Mouse (Mus musculus) bone marrow, adult 2 months (tissue): ENCODE data around the gene Bloc1s3. TPM values are rescaled to one million over a fixed set of nuclear protein-coding genes. Genes with fewer than 3 reads are reported as not detected.

ENCODE experiments used
- H3K27ac ChIP-seq: fragments of 200-500 bp; 2 replicates; pipeline ENCODE4 v1.5.1; 2012; ENCODE audit warnings: low read depth, mild to moderate bottlenecking, control low read depth, inconsistent platforms, low read length; ENCODE audit not compliant: control insufficient read depth, poor library complexity, insufficient read depth
- H3K4me1 ChIP-seq: fragments of 200-500 bp; 2 replicates; pipeline ENCODE4 v1.6.1; 2011; ENCODE audit warnings: low read length; ENCODE audit not compliant: control insufficient read depth, insufficient read depth
- H3K4me3 ChIP-seq: fragments of 200-500 bp; replicated peaks from 2 replicates; pipeline ENCODE3; 2011; ENCODE audit warnings: mild to moderate bottlenecking, low read depth, low read length, control low read depth; ENCODE audit not compliant: control insufficient read depth
- CTCF ChIP-seq: fragments of 200-500 bp; IDR thresholded peaks from 2 replicates; pipeline ENCODE4 v1.5.1; 2011; ENCODE audit warnings: low read length, control low read depth; ENCODE audit not compliant: control insufficient read depth, insufficient read depth
- POLR2A ChIP-seq: fragments of 200-500 bp; IDR thresholded peaks from 2 replicates; pipeline ENCODE4 v1.6.1; 2011; ENCODE audit warnings: low read depth, mild to moderate bottlenecking, control low read depth, low read length, borderline replicate concordance; ENCODE audit not compliant: control insufficient read depth
- WGBS: fragments of 180-500 bp; shearing (Covaris S2); methylation state at CpG from one replicate; pipeline ENCODE4 v1.1.7; 2018; 5-methylcytosine and 5-hydroxymethylcytosine counted together
- polyA plus RNA-seq: library from polyadenylated mRNA; stranded (reverse); fragments of >200 nt; gene quantifications from 2 replicates; pipeline ENCODE4 v1.2.4, GENCODE M21; 2011; ENCODE audit warnings: low replicate concordance; ENCODE audit not compliant: missing spikeins, insufficient read depth, insufficient read length

Bloc1s3 gene
- polyA plus RNA-seq, 1 experiment, result 8.0 TPM

DNA sequence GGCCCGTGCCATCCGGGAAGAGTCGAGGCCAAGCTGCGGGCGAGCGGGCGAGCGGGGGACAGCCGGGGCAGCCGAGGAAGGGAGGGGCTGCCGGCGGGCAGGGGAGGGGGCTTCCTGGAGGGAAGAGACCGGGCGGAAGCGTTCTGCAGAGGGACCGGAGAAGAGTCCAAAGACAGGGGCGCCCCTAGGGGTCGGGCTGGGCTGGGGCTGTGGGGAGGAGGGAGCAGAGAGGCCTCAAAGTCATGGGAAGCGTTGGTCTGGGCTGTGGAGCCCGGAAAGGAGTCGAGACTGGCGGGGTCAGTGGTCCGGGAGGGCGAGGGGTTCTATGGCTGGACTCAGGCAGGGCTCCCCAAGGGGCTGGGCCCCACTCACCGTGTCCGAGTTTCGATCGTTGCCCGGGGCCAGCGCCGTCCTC lies 50.1 kb downstream of the Bloc1s3 start:
- Histone ChIP-seq H3K27ac (no peak overlapping the region; the same call in 1 of the 2 replicates), H3K4me1 (peaks cover 2% of the 10 kb centered on the region)
- WGBS, result 2% methylated on average over 30 of the region's 31 CpGs

GRCm38 (mm10) chr7:19457414-19458071 lies 50.6 kb downstream of the Bloc1s3 start:
- WGBS, result 8% methylated on average over 14 of the region's 14 CpGs
- TF ChIP-seq POLR2A, result no peak
- no peak for TF ChIP-seq CTCF
- peaks cover 2% of the 10 kb centered on the region for H3K4me1 ChIP-seq

More for the DNA sequence above, 50.1 kb downstream of the Bloc1s3 start:
- TF ChIP-seq POLR2A, result no peak
- no peak for TF ChIP-seq CTCF
- H3K4me3 ChIP-seq, result peak overlapping the region; percentile 69

DNA sequence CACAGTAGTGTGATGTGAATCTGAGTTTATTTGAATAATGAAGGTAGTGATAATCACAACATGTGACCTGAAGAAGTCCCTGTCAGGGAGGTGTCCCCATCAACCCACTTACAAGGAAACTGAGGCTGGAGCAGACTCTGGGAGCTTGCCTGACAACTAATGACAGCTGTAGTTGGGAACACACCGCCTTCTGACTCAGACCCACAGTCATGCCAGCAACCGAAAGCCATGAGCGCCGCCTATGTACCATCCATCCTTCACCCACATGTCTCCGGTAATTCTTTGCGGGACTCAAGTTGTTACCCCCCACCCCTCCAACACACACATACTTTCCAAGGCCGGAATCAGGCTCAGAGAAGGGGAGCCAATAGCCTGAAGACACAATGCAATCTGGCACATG lies 51.5 kb downstream of the Bloc1s3 start:
- WGBS, result 90% methylated on average over 7 of the region's 7 CpGs
- Histone ChIP-seq H3K4me3 (no peak overlapping the region), H3K4me1 (peaks cover 2% of the 10 kb centered on the region), H3K27ac (no peak overlapping the region)
- TF ChIP-seq POLR2A (no peak), CTCF (no peak)

More at GRCm38 (mm10) chr7:19457414-19458071, 50.6 kb downstream of the Bloc1s3 start:
- Histone ChIP-seq H3K27ac (no peak overlapping the region; the same call in 1 of the 2 replicates), H3K4me3 (peak overlapping the region; percentile 69)

DNA sequence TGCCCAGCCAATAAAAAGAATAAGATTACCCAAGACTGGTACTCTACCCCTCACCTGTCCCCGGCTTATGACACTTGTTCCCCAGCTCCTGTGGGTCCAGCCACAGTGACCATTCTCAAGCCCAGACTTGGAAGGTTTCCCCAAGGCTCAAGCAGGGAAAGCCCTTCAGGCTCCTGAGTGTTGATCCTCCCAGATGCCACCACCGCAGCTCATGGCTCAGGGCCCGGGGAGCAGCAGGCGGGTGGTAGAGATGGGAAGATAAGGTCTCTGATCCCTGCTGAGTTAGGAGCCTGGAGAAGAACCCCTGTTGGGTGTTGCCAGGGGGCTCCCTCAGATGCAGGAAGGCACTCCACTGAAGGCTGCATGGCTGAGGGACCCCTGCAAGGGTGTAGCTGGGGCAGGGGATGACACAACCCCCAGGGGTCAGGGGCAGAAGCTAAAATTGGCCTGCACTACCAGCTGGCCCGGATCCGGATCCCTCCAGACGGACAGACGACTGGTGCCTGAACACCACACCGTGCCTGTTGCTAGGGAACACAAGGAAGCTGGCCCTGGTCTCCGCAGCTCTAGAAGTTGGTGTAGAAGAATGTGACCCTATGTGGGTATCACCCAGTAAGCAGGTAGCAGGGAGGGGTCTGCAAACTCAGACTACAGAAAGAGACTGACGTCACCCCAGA lies 52.2 kb downstream of the Bloc1s3 start:
- TF ChIP-seq CTCF (no peak), POLR2A (no peak)
- Histone ChIP-seq H3K4me3 (no peak overlapping the region), H3K27ac (no peak overlapping the region), H3K4me1 (peaks cover 2% of the 10 kb centered on the region)
- WGBS, result 79% methylated on average over 11 of the region's 11 CpGs

GRCm38 (mm10) chr7:19455186-19455585 lies 53.0 kb downstream of the Bloc1s3 start:
- peaks cover 2% of the 10 kb centered on the region for H3K4me1 ChIP-seq
- no peak for TF ChIP-seq POLR2A
- no peak for TF ChIP-seq CTCF
- no peak overlapping the region for H3K4me3 ChIP-seq
- WGBS, result 85% methylated on average over 4 of the region's 4 CpGs
- H3K27ac ChIP-seq, result no peak overlapping the region

Other genes starting within 250 kb of the Bloc1s3 start
- 83.3 and 135 TPM in 2 replicates for gene Vasp, start 236.6 kb downstream of the Bloc1s3 start, polyA plus RNA-seq
- gene Ppm1n, start 228.3 kb downstream of the Bloc1s3 start, polyA plus RNA-seq, result 3.6 TPM in 1 of 2 replicates, not detected in the other
- 0.92 and 2.3 TPM in 2 replicates for gene Rtn2, start 225.7 kb downstream of the Bloc1s3 start, polyA plus RNA-seq
- gene Fosb, start 198.3 kb downstream of the Bloc1s3 start, polyA plus RNA-seq, result 0.50 and 1.1 TPM in 2 replicates
- 19.2 and 31.3 TPM in 2 replicates for gene Ercc1, start 163.6 kb downstream of the Bloc1s3 start, polyA plus RNA-seq
- gene Cd3eap, start 148.9 kb downstream of the Bloc1s3 start, polyA plus RNA-seq, result 11.7 and 13.7 TPM in 2 replicates
- gene Ppp1r13l, start 148.6 kb downstream of the Bloc1s3 start, polyA plus RNA-seq, result 1.7 and 4.0 TPM in 2 replicates
- gene Ercc2, start 126.4 kb downstream of the Bloc1s3 start, polyA plus RNA-seq, result 17.9 and 31.9 TPM in 2 replicates
- 1.6 and 1.9 TPM in 2 replicates for gene Klc3, start 104.3 kb downstream of the Bloc1s3 start, polyA plus RNA-seq
- gene Ckm, start 103.6 kb downstream of the Bloc1s3 start, polyA plus RNA-seq, result 25.1 and 31.8 TPM in 2 replicates
- 10.1 and 14.6 TPM in 2 replicates for gene Mark4, start 49.5 kb downstream of the Bloc1s3 start, polyA plus RNA-seq
- gene Exoc3l2, start 45.0 kb downstream of the Bloc1s3 start, polyA plus RNA-seq, result 4.2 and 10.3 TPM in 2 replicates
- 12.4 and 12.7 TPM in 2 replicates for gene Trappc6a, start within 50 bp of the Bloc1s3 start, polyA plus RNA-seq
- not detected in 2 replicates for gene Nkpd1, start 9.5 kb upstream of the Bloc1s3 start, polyA plus RNA-seq
- gene Ppp1r37, start 54.7 kb upstream of the Bloc1s3 start, polyA plus RNA-seq, result 71.6 and 93.5 TPM in 2 replicates
- gene Zfp296, start 68.9 kb upstream of the Bloc1s3 start, polyA plus RNA-seq, result 2.8 and 3.0 TPM in 2 replicates
- gene Gemin7, start 69.2 kb upstream of the Bloc1s3 start, polyA plus RNA-seq, result 52.9 and 74.3 TPM in 2 replicates
- gene Clasrp, start 96.1 kb upstream of the Bloc1s3 start, polyA plus RNA-seq, result 64.7 and 98.2 TPM in 2 replicates
- gene Relb, start 121.1 kb upstream of the Bloc1s3 start, polyA plus RNA-seq, result 6.4 and 12.0 TPM in 2 replicates
- gene Clptm1, start 156.7 kb upstream of the Bloc1s3 start, polyA plus RNA-seq, result 18.1 and 31.2 TPM in 2 replicates
- gene Apoc2, start 169.6 kb upstream of the Bloc1s3 start, polyA plus RNA-seq, result 13.2 TPM in 1 of 2 replicates, not detected in the other
- gene Gm44805, start 173.1 kb upstream of the Bloc1s3 start, polyA plus RNA-seq, result 7.6 TPM in 1 of 2 replicates, not detected in the other
- gene Apoc4, start 173.1 kb upstream of the Bloc1s3 start, polyA plus RNA-seq, result 3.6 and 18.7 TPM in 2 replicates
- gene Apoc1, start 184.3 kb upstream of the Bloc1s3 start, polyA plus RNA-seq, result 48.3 and 137 TPM in 2 replicates
- gene Apoe, start 190.8 kb upstream of the Bloc1s3 start, polyA plus RNA-seq, result 205 and 422 TPM in 2 replicates
- gene Tomm40, start 207.1 kb upstream of the Bloc1s3 start, polyA plus RNA-seq, result 19.2 and 19.3 TPM in 2 replicates
- 1.9 and 4.7 TPM in 2 replicates for gene Nectin2, start 242.1 kb upstream of the Bloc1s3 start, polyA plus RNA-seq